Mouse (Mus musculus) embryonic stem cell, embryonic (primary cell): Measurements from ENCODE around the gene Fam69b.
"Not testable (repeated sequence)": the region's sequence is repeated elsewhere in the genome, so short reads cannot be mapped to it uniquely, and the experiment has no call there.

Experiments used
- CTCF ChIA-PET, 4 experiments: fragments of 300-600 bp in 2 of 4; fragments of 350-600 bp in 2 of 4; sonication (Branson Sonifier 250); formaldehyde crosslinking; loops; one replicate each; lab custom pipeline; 2022; ENCODE audit warnings: inconsistent platforms in 2 of 4; lab: Charles Lee
- POLR2A ChIA-PET, 4 experiments: fragments of 300-600 bp in 2 of 4; fragments of 350-600 bp in 2 of 4; sonication (Branson Sonifier 250); formaldehyde crosslinking; loops; one replicate each; lab custom pipeline; 2022; ENCODE audit warnings: antibody characterized with exemption in 4 of 4, inconsistent platforms in 1 of 4; lab: Charles Lee

Gene Fam69b

DNA sequence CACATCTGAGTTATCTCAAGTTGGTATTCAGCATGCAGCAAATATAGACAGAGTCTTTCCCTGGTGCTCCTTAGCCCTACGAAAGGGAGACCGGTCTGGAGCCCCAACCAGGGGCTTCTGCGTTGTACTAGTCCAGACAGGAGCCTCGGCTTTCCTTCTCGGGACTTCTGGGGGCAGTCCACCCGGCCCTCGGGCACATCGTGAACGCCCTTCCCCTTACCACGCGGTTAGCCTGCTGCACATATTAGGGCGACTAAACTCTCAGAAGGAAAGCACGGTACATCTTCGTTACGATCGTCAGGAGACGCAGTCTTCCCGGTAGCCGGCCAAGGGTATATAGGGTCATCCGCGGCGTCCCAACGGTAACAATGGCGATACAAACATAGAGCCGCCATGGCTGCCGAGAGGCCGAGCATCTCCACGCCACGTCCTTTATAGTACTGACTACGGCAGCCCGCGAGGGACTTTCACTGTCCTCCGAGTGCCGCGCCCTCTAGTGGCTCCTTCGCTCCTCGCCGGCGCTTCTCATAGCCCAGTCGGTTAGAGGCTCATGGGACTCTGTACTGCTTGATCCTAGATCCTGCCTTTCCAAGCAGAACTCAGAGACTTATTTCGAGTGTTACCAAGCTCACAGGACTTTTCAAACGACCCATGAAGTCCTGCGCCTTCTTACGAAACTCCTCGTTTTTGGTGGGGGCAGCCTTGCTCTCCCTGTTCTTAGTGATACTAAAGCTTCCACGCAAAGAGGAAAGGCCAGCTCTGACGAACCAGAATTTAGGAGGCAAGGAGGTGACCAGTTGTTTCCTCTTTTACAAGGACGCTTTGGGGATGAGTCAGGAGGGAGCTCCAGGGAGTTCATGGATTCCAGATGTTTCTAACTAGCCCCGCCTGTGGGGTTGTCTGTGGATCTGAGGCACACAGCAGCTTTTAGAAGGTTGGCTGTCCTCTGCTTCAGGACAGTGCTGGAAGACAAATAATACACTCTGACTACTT, 11.9 kb downstream of the Fam69b start:
- ChIA-PET CTCF (interaction anchor here in 3 of 4 experiments (0.6 to 1.4 kb wide), 8 partner anchors 10 to 399 kb away, joined by 3 to 8 read pairs (median 4); partner anchors contain the start of gene Inpp5e (in 1 of the 3)), POLR2A (interaction anchor here (0.6 to 17.8 kb wide), 63 partner anchors 10 to 872 kb away, joined by 3 to 1354 read pairs (median 4); partner anchors contain the start of genes Surf6 (in 4 of the 4), Agpat2 (in 3 of the 4), Fam69b (in 2 of the 4) and Gm20532 (in 2 of the 4))

DNA sequence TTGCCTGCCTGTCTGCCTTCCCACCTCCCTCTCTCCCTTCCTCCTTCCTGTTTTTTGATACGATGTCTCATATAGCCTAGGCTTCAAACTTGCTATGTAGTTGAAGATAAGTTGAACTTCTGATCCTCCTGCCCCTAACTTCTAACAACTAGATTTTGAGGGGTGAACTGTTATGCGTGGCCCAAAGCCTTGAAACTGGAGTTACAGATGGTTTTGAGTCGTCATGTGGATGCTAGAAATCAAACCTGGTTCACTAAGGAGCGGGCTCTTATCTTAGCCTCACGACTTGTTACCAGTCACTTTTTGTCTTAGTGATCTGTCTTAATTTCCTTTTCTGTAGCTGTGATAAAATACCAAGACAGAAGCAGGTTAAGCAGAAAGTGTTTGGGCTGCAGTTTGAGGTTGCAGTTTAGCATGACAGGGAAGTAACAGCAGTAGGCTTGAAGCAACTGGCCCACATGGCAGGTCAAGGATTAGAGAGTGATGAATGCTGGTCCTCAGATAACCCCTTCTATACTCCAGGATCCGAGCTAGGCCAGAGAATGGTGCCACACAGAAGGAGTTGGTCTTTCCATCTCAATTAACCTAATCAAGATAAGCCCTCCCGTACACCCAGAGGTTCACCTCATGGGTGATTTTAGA, 12.9 kb downstream of the Fam69b start:
- POLR2A ChIA-PET = interaction anchor here (0.6 to 17.8 kb wide), 48 partner anchors 10 to 609 kb away, joined by 3 to 1354 read pairs (median 4); partner anchors contain the start of genes Surf6 (in 4 of the 4), Agpat2 (in 3 of the 4), Fam69b (in 2 of the 4) and Gm20532 (in 2 of the 4)
- CTCF ChIA-PET = interaction anchor here in 3 of 4 experiments (0.5 to 1.4 kb wide), 8 partner anchors 9 to 1981 kb away, joined by 3 to 8 read pairs (median 4); partner anchors contain the start of genes Gfi1b (in 1 of the 3) and Inpp5e (in 1 of the 3)

- POLR2A ChIA-PET = interaction anchor here in 1 of 4 experiments (0.7 to 0.8 kb wide), 2 partner anchors 50 to 259 kb away, joined by 3 read pairs; partner anchors contain the start of gene Surf6
- CTCF ChIA-PET = no interaction called here
Observed at GRCm38 (mm10) chr2:26643942-26644341, 15.7 kb downstream of the Fam69b start.

GRCm38 (mm10) chr2:26646643-26647293, 18.5 kb downstream of the Fam69b start:
- ChIA-PET POLR2A (interaction anchor here in 3 of 4 experiments (0.6 to 2.5 kb wide), 12 partner anchors 9 to 284 kb away, joined by 3 to 24 read pairs (median 4); partner anchors contain the start of genes Surf1 (in 2 of the 3), Surf2 (in 2 of the 3) and Surf6 (in 2 of the 3)), CTCF (interaction anchor here (0.6 to 2.2 kb wide), 28 partner anchors 10 to 1630 kb away, joined by 3 to 16 read pairs (median 4); partner anchors contain the start of genes Surf6 (in 2 of the 4) and Gm20532 (in 1 of the 4))

DNA sequence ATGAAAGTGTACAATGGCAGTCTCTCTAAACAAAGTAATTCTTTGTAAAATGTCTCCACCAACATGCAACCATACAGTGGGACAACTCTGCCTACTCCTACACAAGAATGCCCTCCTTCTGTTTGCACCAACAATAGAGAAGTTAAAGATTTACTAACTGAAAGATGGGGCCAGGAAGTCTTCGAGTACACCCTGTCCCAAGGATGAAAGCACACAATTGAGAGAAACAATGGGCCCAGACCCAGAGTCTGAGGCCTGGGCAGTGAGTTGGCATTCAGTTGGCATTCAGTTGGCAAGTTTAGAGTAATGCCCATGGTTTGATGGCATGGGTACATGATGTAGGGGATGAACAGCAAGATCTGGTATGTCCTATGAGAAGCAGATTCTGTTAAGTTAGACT, 26.4 kb downstream of the Fam69b start:
- POLR2A ChIA-PET = no interaction called here
- CTCF ChIA-PET = no interaction called here

GRCm38 (mm10) chr2:26657426-26657825, 29.2 kb downstream of the Fam69b start:
- POLR2A ChIA-PET = interaction anchor here in 1 of 4 experiments (1.3 to 1.7 kb wide), 2 partner anchors 17 to 20 kb away, joined by 4 to 5 read pairs; no protein-coding TSS in a partner anchor
- CTCF ChIA-PET = no interaction called here

GRCm38 (mm10) chr2:26661143-26661752, 33.0 kb downstream of the Fam69b start:
- POLR2A ChIA-PET = interaction anchor here (0.6 to 1.2 kb wide), 9 partner anchors 20 to 1980 kb away, joined by 3 to 7 read pairs (median 3); partner anchors contain the start of gene Tsc1 (in 1 of the 4)
- CTCF ChIA-PET = interaction anchor here (0.6 to 1.5 kb wide), 16 partner anchors 10 to 1244 kb away, joined by 3 to 6 read pairs (median 4); partner anchors contain the start of genes Ccdc187 (in 1 of the 4) and Inpp5e (in 1 of the 4)

- ChIA-PET CTCF (interaction anchor here (0.6 to 1.5 kb wide), 13 partner anchors 10 to 1237 kb away, joined by 3 to 19 read pairs (median 5); partner anchors contain the start of gene Inpp5e (in 1 of the 4)), POLR2A (interaction anchor here in 3 of 4 experiments (0.6 to 1.2 kb wide), 7 partner anchors 21 to 290 kb away, joined by 3 to 4 read pairs (median 3); partner anchors contain the start of gene Surf6 (in 2 of the 3))
Observed at GRCm38 (mm10) chr2:26661768-26662508, 33.7 kb downstream of the Fam69b start.

DNA sequence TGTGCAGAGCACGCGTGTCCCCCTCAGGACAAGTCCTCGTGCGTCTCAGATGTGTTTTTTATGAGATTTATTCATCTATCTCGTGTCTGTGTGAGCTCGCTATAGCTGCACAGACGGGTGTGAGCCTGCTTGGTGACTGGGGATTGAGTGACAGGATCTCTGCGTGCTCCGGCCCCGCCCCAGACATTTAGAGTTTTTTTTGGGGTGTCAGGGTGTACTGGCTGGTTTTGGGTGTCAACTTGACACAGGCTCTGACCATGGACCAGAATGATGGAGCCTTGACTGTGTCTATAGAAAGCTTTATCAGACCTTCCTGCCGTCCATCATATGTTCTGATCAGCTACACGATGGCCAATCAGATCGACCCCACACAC, 34.2 kb downstream of the Fam69b start:
- POLR2A ChIA-PET = interaction anchor here in 3 of 4 experiments (0.6 to 1.1 kb wide), 4 partner anchors 22 to 241 kb away, joined by 3 read pairs; partner anchors contain the start of gene Surf6 (in 2 of the 3)
- CTCF ChIA-PET = interaction anchor here in 3 of 4 experiments (0.7 to 1.5 kb wide), 3 partner anchors 14 to 16 kb away, joined by 3 to 19 read pairs (median 5); no protein-coding TSS in a partner anchor

DNA sequence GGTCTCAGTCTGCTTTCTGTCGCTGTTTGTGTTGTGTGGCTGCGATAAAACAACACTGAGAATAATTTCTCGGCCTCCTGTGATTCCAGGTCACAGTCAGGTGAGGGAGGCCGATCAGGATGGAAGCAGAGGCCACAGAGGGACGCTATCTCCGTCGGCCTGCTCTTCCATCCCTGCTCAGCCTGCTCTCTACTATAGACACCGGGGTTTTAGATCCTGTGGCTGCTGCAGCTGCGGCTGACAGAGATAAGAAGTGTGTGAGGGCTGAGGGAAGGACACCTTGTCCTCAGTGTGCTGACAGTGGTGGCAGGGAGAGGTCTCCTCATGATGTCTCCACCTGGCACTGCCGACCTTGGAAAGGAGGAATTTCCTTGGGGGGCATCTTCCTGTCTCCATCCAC, 34.9 kb downstream of the Fam69b start:
- CTCF ChIA-PET = interaction anchor here in 1 of 4 experiments (1.3 kb wide), 1 partner anchor 16 kb away, joined by 3 read pairs; no protein-coding TSS in a partner anchor
- POLR2A ChIA-PET = interaction anchor here in 1 of 4 experiments (1.0 kb wide), 1 partner anchor 240 kb away, joined by 3 read pairs; the partner anchor contains the start of gene Surf6

DNA sequence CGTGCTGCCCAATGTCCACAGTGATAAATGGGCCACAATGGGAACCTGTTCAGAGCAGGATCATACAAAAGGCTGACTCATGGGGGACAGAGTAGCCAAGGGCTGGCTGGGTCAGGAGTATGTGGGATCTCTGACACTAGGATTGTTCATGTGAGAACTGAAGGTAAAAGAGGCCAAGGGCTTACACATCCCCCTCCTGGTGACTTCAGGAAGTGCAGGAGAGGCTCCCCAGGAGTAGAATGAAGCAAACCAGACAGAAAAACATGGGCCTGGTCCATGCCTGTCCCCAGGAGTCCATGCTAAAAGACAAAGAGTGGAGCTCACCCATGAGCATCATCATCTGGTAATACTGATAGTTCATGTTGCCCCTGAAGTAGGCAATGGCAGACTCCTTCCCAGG, 35.3 kb downstream of the Fam69b start:
- CTCF ChIA-PET = not testable (repeated sequence)
- POLR2A ChIA-PET = interaction anchor here in 1 of 4 experiments (0.6 to 0.9 kb wide), 2 partner anchors 29 to 489 kb away, joined by 3 read pairs; no protein-coding TSS in a partner anchor

- ChIA-PET CTCF (no interaction called here), POLR2A (interaction anchor here in 1 of 4 experiments (1.4 kb wide), 1 partner anchor 28 kb away, joined by 5 read pairs; no protein-coding TSS in a partner anchor)
Observed at GRCm38 (mm10) chr2:26668746-26669145, 40.5 kb downstream of the Fam69b start.

DNA sequence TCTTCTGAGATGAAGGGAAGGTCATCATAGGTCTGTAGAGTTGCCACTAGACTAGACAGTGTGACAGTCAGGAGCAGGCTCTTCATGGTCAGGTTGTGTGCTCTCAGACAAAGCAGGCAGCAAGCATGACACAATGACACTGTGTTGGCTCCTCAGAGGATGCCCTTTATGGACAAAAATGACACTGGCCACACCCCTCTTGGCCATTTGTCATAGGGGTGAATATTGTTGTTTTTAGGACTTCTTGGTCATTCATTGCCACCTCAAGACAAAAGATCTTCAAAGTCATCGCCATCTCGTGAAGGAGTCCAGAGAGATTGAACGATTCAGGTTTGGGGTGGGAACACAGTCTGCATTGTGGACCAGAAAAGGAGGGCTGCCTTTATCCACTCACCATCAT, 42.9 kb downstream of the Fam69b start, which contains the start of gene Lcn4:
Gene Lcn4, minus strand, starts transcription at position 101 of the 400 bp plus-strand sequence.
- ChIA-PET CTCF (interaction anchor here in 1 of 4 experiments (0.5 kb wide), 1 partner anchor 17 kb away, joined by 5 read pairs; no protein-coding TSS in a partner anchor), POLR2A (no interaction called here)
